Mouse (Mus musculus) natural killer cell, adult 2 months (primary cell): ENCODE results near the gene Gm10228.
"Not testable (repeated sequence)": the region's sequence is repeated elsewhere in the genome, so short reads cannot be mapped to it uniquely, and the experiment has no call there.

Experiments used
- DNase-seq, 2 experiments: peaks; one replicate each; pipeline ENCODE4 v3.0.0; 2022; ENCODE audit warnings: low spot score in 2 of 2

The Gm10228 gene

DNA sequence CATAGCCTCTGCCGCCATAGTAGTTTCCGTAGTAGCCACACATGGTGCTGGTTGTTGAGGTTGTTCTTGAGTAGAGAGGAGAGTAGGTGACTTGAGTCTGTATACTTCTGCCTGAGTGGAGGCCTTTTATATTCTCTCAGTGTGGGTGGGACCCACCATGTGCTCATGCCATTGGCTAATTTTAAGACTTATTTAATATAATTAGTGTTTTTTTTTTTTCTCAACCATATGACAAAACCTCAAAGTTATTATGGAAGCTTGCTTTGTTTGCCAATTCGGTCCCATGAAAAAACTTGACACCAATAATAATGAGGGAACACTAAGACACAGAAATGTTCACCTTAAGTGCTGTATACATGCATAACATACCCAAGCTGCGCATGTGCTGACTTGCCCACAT is at the start of gene Gm10228:
Gene Gm10228, minus strand, starts transcription at position 101 of the 400 bp plus-strand sequence.
- DNase-seq, result not testable (repeated sequence)

DNA sequence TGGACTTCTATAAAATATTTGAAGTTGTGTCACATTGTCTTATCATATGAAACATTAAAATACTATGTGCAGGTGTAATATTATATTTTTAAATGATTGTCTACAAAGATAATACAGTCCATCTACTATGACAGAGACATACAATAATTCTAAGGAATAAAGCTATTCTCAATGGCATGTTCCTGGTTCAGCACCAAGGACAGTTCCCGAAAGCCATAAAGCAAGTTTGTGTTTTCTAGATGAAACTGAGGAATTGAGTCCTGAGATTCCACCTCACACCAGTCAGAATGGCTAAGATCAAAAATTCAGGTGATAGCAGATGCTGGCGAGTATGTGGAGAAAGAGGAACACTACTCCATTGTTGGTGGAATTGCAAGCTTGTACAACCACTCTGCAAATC is 29.8 kb upstream of the Gm10228 start:
- not testable (repeated sequence) for DNase-seq

DNA sequence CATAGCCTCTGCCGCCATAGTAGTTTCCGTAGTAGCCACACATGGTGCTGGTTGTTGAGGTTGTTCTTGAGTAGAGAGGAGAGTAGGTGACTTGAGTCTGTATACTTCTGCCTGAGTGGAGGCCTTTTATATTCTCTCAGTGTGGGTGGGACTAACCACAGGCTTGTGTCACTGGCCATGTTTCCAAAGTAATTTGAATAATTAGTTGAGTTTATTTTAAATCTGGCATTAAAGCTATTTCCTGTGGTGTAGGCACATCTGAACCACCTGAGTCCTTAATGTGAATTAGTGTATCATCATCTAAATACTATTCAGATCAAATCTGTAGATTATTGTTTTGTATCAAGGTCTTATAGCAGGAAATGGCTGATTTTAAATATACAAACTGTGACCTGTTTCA is 22.6 kb upstream of the Gm10228 start, which contains the start of gene 1110025L11Rik:
Gene 1110025L11Rik, minus strand, starts transcription at position 101 of the 400 bp plus-strand sequence.
- not testable (repeated sequence) for DNase-seq

DNA sequence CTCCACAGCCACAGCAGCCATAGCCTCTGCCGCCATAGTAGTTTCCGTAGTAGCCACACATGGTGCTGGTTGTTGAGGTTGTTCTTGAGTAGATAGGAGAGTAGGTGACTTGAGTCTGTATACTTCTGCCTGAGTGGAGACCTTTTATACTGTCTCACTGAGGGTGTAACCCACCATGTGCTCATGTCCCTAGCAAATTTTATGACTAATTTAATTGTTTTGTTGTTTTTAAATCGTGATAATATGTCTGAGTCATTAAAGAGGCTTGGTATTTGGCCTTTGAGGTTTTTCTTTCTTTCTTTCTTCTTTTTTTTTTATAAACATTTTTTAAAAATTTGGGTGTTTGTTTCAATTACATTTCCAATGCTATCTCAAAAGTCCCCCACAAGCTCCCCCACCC is 6.5 kb upstream of the Gm10228 start, which contains the start of gene Krtap6-5:
Gene Krtap6-5, minus strand, starts transcription at position 101 of the 400 bp plus-strand sequence.
- DNase-seq, result no peak

DNA sequence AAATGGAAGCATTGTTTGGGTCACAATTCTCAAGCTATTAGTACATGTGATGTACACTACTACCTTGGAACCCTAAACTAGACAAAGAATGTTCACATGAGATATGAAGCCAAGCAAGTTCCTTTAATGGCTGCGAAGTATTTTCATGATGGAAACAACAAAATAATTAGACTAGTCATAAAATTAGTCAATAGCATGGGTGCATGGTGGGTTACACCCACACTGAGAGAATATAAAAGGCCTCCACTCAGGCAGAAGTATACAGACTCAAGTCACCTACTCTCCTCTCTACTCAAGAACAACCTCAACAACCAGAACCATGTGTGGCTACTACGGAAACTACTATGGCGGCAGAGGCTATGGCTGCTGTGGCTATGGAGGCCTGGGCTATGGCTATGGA is 9.9 kb downstream of the Gm10228 start, which contains the start of gene Krtap6-1:
Gene Krtap6-1, plus strand, starts transcription at position 301 of the 400 bp plus-strand sequence.
- not testable (repeated sequence) for DNase-seq

DNA sequence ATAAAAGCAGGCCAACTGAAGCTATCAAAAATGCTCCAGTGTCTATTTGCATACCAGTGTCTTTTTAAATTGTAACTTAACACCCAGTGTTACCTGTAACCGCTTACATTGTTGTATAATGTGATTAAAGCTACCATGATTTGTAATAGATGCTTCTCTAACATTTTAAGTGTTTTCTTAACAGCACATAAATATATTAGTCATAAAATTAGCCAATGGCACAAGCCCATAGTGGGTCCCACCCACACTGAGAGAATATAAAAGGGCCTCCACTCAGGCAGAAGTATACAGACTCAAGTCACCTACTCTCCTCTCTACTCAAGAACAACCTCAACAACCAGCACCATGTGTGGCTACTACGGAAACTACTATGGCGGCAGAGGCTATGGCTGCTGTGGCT is 26.3 kb downstream of the Gm10228 start, which contains the start of gene Gm10229:
Gene Gm10229, plus strand, starts transcription at position 301 of the 400 bp plus-strand sequence.
- not testable (repeated sequence) for DNase-seq

DNA sequence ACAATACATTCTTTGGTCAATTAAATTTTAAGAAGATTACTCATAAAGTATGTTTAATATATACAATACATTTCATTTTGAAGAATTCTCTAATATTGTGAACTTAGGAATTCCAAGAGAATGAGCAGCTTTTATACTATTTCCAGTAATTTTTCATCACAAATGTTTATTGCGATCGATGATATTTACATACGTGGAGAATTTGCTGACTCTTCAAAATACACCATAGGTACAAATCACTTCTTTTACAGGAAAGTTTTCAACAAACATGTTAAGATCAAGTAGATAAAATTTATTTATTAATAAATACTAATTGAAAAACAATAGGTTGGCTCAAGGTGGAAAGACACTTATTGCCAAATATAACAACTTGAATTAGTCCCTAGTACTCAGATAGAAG is 27.3 kb downstream of the Gm10228 start:
- no peak for DNase-seq

DNA sequence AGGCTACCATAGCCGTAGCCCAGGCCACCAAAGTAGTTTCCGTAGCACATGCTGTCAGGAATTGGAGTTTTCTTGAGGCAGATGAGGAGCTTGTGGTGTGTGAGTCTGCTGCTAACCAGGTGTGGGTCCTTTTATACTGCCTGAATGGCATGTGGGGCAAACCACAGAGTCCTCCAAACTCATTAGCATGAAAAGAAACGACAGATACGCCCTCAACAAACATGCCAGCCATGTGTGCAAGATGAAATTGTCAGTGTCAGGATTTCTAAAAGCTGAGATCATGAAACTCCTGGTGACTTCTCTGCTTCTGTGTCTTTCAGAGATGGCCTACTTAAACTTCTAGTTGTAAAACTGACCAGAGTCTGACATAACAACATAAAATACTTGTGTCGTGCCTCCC is 30.6 kb downstream of the Gm10228 start, which contains the start of gene Krtap22-2:
Gene Krtap22-2, minus strand, starts transcription at position 101 of the 400 bp plus-strand sequence.
- no peak for DNase-seq
